Mouse (Mus musculus) liver, postnatal 0 days (tissue): Measurements from ENCODE around the gene Grin2d.

Experiments used
- CTCF ChIP-seq: sonication (generic); IDR thresholded peaks from 2 replicates; pipeline ENCODE4 v1.5.1; 2016; ENCODE audit warnings: antibody characterized with exemption, low read depth
- EP300 ChIP-seq: IDR thresholded peaks from 2 replicates; pipeline ENCODE4 v1.6.1; 2016; ENCODE audit warnings: antibody characterized with exemption, low read depth, mild to moderate bottlenecking

GRCm38 (mm10) chr7:45924429-45924816 is 46.2 kb upstream of the Grin2d start:
- peak; percentile 61 for TF ChIP-seq CTCF
- TF ChIP-seq EP300: no peak
